Mouse (Mus musculus): ENCODE data around the gene Onecut3.

Gene Onecut3

GRCm38 (mm10) chr10:80533704-80534103 lies 39.1 kb downstream of the Onecut3 start:
- TF ChIP-seq GATA4 (IDR thresholded peaks at IDR 0.05; ENCODE audit: insufficient replicate concordance, low read length), result no peak

DNA sequence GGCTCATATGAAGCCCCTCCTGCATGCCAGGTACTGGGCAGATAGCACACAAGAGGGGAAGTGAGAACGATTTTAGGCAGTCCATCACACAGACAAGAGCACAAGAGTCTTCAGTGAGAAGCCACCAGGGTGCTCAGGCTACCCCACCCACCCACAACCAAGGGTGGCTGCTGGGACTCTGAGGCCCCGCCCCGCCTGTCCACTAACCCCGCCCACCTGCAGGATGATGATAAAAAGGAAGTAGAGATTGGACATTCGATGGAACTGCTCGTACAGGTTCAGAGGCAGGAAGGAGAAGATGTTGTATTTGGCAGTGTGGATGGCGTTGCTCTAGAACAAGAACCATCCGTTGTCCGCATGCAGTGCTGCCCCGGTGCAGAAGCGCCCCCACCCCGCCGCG lies 40.4 kb downstream of the Onecut3 start:
- no peak for TF ChIP-seq GATA4 (IDR thresholded peaks at IDR 0.05; ENCODE audit: insufficient replicate concordance, low read length)

DNA sequence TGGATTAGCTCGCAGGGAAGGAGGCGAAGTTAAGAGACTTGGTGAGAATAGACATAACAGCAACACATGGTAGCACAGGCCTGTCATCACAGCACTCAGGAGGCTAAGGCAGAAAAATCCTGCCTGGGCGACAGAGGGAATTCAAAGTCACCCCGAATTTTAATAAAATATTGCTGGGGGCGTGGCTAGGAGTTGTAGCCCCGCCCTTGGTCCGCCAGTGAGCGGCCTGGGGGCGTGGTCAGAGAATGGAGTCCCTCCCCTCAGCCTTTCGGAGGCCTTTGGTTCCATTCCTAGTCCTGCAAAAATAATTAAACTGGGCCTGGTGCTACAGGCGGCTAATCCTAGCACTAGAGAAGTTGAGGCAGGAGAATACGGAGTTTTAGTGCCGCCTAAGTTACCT lies 41.1 kb downstream of the Onecut3 start:
- TF ChIP-seq GATA4 (IDR thresholded peaks at IDR 0.05; ENCODE audit: insufficient replicate concordance, low read length), result no peak

DNA sequence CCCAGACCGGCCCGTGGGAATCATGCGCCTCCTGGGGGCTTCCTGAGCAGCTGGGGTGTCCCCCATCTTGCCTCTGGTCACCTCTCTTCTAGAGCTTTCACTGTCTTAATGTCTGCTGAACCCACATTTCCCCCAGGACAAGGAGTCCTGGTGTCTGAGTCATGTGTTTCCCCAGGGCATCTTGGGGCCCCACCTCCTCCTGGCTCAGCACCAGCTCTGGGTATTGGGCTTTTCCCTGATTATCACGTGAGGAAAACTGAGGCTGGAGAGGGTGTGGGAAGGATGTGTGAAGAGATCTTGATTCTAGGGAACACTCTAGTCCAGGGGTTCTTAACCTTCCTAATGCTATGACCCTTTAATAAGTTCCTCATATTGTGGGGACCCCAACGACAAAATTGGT lies 43.5 kb downstream of the Onecut3 start:
- no peak for TF ChIP-seq GATA4 (IDR thresholded peaks at IDR 0.05; ENCODE audit: insufficient replicate concordance, low read length)

GRCm38 (mm10) chr10:80538710-80539394 lies 44.2 kb downstream of the Onecut3 start, which contains the start of gene Atp8b3:
Gene Atp8b3 (minus strand): TSS chr10:80539124.
- no peak for TF ChIP-seq GATA4 (IDR thresholded peaks at IDR 0.05; ENCODE audit: insufficient replicate concordance, low read length)

- peak; percentile 85; the same call in 1 of the 2 replicates for TF ChIP-seq GATA4 (IDR thresholded peaks at IDR 0.05; ENCODE audit: insufficient replicate concordance, low read length)
Observed at GRCm38 (mm10) chr10:80539493-80539892, 44.9 kb downstream of the Onecut3 start.

DNA sequence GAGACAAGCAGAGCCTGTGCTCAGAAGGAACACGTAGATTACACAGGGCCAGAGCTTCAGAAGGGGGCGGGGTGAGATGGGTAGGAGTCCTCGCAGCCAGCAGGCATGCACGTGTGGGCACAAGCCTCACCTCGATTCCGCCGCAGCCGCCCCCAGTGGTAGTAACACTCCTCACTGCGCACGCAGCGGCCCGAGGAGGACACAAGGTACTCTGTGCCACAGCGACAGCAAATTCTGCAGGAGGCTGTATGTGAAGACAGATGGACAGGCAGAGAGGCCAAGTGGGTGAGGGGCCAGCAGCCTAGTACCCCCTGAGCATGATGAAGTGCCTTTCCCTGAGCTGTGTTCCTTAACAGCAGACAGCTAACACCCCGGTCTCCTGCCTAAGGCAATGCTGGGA lies 49.2 kb downstream of the Onecut3 start:
- no peak for TF ChIP-seq GATA4 (IDR thresholded peaks at IDR 0.05; ENCODE audit: insufficient replicate concordance, low read length)

DNA sequence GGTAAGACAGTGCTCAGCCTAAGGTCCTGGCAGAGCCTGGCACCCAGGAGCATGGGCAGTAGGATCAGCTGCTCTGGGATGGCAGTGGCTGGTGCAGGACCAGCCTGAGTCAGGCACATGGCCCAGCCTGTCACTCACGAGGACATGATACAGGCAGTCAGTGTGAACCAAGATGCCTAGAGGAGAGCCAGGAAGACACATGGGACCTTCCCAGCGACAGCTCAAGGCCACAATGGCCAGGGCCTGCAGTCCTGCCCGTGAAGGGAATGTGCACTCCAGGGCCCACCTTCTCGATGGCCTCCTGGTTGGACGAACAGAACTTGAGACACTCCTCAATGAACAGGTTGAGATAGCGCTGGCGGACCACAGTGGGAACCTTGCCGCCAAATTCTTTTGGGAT lies 51.0 kb downstream of the Onecut3 start:
- no peak for TF ChIP-seq GATA4 (IDR thresholded peaks at IDR 0.05; ENCODE audit: insufficient replicate concordance, low read length)

DNA sequence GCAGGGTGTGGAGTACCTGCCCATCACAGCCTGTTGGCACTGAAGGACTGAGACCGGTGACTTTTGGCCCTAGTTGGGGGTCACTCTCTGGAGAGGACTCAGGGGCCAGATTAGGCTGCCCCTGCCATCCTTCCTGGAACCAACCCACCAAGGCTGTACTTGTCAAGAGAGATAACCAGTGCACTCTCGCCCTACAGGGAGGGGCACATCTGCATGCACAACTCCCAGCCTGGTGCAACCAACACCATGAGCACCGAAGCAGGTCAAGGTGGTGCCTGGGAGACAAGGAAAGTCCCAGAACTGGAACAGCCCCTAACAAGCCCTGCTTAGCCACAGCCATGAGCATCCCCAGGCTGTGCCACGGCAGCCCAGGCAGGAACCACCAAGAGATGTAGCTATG lies 52.3 kb downstream of the Onecut3 start:
- no peak for TF ChIP-seq GATA4 (IDR thresholded peaks at IDR 0.05; ENCODE audit: insufficient replicate concordance, low read length)

DNA sequence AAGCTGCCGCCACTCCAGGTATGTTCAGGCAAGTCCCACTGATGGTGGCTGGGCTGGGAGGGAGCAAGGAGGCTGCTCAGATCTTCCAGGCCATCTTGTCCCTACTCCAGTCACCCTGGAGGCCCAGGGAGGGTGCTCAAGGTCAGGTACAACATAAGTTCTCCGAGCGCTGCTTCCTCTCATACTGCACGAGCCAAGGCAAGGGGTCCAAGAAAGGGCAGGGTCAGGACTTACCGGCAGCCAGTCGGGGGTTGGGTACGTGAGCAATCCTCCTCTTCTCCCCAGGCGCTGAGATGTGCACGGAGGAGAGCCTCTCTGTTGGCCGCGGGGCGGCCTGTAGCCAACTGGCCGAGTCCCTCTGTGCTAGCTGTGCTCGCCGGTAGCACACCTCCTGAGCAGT lies 52.9 kb downstream of the Onecut3 start:
- no peak for TF ChIP-seq GATA4 (IDR thresholded peaks at IDR 0.05; ENCODE audit: insufficient replicate concordance, low read length)

GRCm38 (mm10) chr10:80548428-80549006 lies 53.9 kb downstream of the Onecut3 start:
- TF ChIP-seq GATA4 (IDR thresholded peaks at IDR 0.05; ENCODE audit: insufficient replicate concordance, low read length), result no peak

DNA sequence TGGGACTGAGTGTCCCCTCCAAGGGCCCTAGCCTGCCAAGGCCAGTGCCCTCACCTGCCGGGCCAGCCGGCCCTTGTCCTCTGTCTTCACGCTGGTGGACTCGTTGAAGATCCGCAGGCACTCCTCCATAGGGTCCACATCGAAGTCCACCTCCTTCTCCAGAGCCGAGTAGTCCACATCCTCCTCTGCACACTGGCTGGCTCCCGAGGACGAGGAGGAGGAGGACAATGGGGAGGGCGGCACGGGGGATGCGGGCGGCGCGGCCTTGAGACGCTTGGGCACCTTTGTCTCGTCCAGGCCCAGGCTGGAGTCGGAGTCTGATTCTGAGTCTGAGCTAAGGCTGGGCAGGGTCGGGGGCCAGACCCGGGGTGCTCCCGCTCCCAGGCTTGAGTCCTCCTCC lies 54.6 kb downstream of the Onecut3 start:
- no peak for TF ChIP-seq GATA4 (IDR thresholded peaks at IDR 0.05; ENCODE audit: insufficient replicate concordance, low read length)

- no peak for TF ChIP-seq GATA4 (IDR thresholded peaks at IDR 0.05; ENCODE audit: insufficient replicate concordance, low read length)
Observed at GRCm38 (mm10) chr10:80552364-80552763, 57.7 kb downstream of the Onecut3 start.

DNA sequence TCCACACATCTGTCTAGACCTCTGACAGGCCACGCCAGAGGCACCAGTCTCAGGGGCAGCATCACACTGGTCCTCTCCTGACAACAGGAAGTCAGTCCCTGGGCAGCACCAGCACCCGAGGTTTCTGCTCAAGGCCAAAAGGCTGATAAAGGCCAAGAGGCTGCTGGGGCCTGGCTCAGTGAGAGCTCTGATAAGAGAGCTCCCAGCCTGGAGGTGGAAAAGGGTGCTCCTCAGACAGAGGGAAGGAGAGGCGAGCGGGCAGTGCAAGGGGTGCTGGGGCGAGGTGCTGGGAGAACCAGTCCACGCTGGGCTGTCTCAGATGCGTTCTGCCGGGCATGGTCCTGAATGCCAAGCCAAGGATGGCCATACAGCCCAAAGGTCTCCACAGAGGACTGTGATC lies 58.9 kb downstream of the Onecut3 start:
- TF ChIP-seq GATA4 (IDR thresholded peaks at IDR 0.05; ENCODE audit: insufficient replicate concordance, low read length), result no peak

DNA sequence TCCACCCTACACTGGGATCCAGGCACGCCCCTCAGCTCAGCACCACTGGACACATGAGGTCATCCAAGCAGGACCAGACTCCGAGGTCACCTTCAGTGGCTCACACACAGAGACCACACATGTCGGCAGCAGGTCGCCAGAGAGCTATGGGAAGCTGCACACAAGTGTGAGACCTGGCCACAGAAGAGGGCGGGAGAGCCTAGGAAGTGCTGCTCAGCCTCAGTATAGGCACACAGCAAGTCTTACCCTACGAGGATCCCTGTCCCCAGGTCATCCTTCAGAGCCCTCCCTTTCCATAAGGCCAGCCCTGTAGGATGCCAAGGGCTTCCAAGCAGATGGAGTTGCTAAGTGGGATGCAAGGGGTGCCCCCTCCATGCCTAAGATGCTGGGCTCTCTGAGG lies 59.4 kb downstream of the Onecut3 start:
- no peak for TF ChIP-seq GATA4 (IDR thresholded peaks at IDR 0.05; ENCODE audit: insufficient replicate concordance, low read length)

GRCm38 (mm10) chr10:80557346-80557965 lies 62.8 kb downstream of the Onecut3 start:
- TF ChIP-seq GATA4 (IDR thresholded peaks at IDR 0.05; ENCODE audit: insufficient replicate concordance, low read length), result no peak
